Mouse (Mus musculus) heart, postnatal 10 days (tissue): Measurements from ENCODE around the gene Frmpd2. TPM values are rescaled to one million over a fixed set of nuclear protein-coding genes. Genes with fewer than 3 reads are reported as not detected.

Source experiments
- DNase-seq, 2 experiments: peaks; one replicate each; pipeline ENCODE4 v3.0.0; 2021
- intact Hi-C: fragments of 180-260 bp; cut with DNase I; formaldehyde crosslinking; loops from one replicate; pipeline ENCODE4 v1.15.1; 2025
- total RNA-seq, 2 experiments: library from RNA; stranded (reverse); gene quantifications; 2 replicates each; pipeline ENCODE4 v1.2.3; 2021

Frmpd2 gene
- total RNA-seq, 2 experiments from 2014 or later, result not detected

- no peak for DNase-seq
- intact Hi-C loops, result no loop called here
Observed at GRCm38 (mm10) chr14:33506696-33507095, 35.2 kb downstream of the Frmpd2 start.

- no peak for DNase-seq
- intact Hi-C loops, result no loop called here
Observed at GRCm38 (mm10) chr14:33508660-33509059, 37.2 kb downstream of the Frmpd2 start.

GRCm38 (mm10) chr14:33513877-33514276, 42.4 kb downstream of the Frmpd2 start:
- intact Hi-C loops, result no loop called here
- DNase-seq, result no peak

DNA sequence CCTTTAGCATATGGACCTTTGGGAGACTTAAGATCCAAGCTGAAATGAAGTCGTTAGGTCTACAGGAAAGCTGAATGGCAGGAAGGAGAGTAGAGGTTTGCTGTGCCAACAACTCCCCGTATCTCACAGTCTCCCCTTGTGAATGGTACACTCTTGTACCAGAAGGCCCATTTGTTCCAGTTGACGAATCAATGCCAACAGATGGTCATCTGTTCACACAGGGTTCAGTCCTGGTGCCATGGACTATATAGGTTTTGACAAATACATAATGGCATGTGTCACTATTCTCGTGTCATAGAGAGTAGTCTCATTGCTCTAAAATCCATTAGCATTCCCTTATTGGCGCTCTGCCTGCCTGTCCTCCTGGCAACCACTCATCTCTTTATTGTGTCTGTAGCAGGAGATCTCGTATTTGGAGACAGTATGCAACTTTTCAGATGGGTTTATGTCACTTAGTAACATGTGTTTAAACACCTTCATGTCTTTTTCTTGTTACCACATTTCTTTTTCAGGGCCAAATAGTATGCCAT, 43.3 kb downstream of the Frmpd2 start:
- intact Hi-C loops, result no loop called here
- no peak for DNase-seq

- intact Hi-C loops, result no loop called here
- no peak for DNase-seq
Observed at GRCm38 (mm10) chr14:33521538-33521937, 50.0 kb downstream of the Frmpd2 start.

DNA sequence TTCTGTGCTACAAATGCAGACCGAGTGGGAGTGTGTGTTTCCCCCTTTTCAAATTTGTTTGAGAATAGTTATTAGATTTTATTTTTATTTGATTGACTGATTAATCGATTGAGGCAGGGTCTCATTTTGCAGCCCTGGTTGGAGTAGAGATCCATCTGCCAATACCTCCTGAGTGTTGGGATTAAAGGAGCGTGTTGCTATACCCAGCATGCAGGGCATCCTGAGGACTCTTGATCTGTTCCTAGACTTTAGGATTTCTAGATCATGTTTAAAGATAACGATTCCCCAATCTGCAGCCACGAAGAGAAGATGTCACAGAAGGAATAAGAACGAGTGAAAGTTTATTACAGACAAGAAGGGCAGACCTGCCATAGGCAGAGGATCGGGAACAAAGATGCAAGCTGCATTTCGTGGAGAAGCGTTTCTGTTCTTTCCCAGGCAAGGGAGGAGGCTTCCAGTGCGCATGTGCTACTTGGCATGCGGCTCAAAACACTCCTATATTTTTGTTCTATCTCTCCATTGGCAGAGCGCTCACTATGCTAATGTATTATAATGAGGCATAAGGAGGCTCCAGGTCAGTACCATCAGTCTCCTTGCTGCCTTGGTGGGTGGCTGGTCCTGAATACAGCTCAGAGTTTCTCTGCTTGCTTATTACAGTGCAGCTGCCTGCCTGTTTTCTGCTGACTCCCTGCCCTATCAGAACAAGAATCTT, 53.9 kb downstream of the Frmpd2 start:
- DNase-seq, result no peak
- intact Hi-C loops, result no loop called here

- intact Hi-C loops, result no loop called here
- peak in 1 of 2 experiments; percentile 9 for DNase-seq
Observed at GRCm38 (mm10) chr14:33526621-33527020, 55.1 kb downstream of the Frmpd2 start.

GRCm38 (mm10) chr14:33527938-33528337, 56.4 kb downstream of the Frmpd2 start:
- intact Hi-C loops, result no loop called here
- no peak for DNase-seq

DNA sequence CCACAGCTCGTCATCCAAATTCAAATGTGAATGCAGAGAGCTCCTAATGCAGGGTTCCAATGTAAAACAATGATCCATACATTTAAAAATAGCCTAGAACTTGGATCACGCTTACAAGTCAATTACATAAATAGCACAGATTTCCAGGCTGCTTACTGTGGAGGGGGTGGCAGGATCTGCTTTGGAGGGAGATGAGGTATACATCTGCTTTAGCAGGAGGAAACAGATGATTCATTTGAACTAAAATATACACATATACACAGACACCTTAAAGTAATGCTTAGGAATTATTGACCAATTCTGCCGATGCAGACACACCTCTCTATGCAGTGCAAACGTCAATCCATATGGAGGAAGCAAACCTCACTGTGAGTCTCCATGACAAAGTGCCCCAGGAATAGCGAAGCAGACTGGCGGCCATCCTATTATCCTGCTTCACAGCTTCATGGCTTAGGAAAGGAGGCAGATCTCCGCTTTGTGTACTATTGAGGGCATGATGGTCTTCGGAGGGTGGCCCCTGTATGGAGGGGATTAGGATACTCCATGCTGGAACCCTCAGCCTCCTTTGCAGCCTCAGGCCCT, 59.9 kb downstream of the Frmpd2 start:
- intact Hi-C loops, result no loop called here
- no peak for DNase-seq

DNA sequence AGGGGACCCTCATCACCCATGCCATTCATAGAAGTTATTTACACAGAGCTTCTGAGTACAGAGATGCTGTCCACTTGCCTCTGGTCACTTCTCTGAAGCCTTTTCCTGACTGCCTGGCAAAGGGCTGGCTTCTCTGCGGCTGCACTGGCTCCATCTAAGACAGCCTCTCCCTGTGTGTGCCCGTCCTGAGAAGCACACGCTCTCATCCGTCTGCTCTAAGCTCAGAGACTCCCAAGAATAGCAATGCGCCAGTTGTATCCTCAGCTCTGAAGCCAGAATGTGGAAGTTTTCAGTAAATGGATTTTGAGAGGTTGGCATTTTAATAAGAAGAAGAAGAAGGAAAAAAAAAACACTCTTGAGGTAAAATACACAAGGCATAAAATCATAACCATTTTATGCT, 61.3 kb downstream of the Frmpd2 start:
- no peak for DNase-seq
- intact Hi-C loops, result no loop called here

- peak; percentile 4 to 9 for DNase-seq
- intact Hi-C loops, result no loop called here
Observed at GRCm38 (mm10) chr14:33533516-33533915, 62.0 kb downstream of the Frmpd2 start.

DNA sequence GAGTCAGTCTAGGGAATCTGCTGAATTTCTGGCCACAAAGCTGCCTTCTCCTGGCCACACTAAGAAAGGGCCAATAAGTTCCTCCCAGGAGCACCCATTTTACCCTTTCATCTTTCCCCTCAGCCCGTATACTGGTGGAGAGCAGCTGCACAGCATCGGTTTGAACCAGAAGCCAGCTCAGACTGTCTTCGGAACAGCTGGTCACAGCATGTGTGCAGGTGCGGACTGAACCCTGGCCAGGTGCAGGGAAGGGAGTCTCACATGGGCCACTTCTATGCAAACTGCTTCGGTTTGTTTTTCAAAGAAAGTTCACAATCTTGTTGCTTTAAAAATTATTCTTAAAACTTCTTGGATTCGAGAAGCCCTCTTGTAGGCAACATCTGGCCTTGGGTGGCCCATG, 63.8 kb downstream of the Frmpd2 start:
- intact Hi-C loops, result no loop called here
- no peak for DNase-seq

- no peak for DNase-seq
- intact Hi-C loops, result no loop called here
Observed at GRCm38 (mm10) chr14:33539559-33540167, 68.2 kb downstream of the Frmpd2 start.

GRCm38 (mm10) chr14:33545565-33546143, 74.2 kb downstream of the Frmpd2 start:
- no peak for DNase-seq
- intact Hi-C loops, result no loop called here

DNA sequence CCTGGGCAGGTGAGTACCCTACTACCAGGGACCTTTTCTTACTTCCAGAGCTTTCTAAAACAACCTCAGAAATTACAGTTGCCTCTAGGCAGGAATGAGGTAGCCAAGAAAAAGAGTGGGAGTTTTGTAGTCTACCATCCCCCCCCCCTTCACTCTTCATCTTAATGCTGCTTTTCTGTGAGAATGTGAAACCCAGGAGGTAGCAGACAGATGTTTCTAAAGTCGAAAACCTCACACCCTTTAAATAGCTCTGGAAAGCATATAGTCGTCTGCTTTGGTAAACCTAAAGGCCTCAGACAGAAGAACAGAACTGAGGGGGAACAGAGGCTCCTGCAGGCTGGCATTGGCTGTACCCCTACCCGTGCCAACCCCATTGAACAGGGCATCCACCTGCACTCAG, 77.2 kb downstream of the Frmpd2 start:
- no peak for DNase-seq
- intact Hi-C loops, result no loop called here

- no peak for DNase-seq
- intact Hi-C loops, result no loop called here
Observed at GRCm38 (mm10) chr14:33549856-33550255, 78.4 kb downstream of the Frmpd2 start.

GRCm38 (mm10) chr14:33570737-33571136, 99.2 kb downstream of the Frmpd2 start:
- no peak for DNase-seq
- intact Hi-C loops, result no loop called here

GRCm38 (mm10) chr14:33573643-33574042, 102.1 kb downstream of the Frmpd2 start:
- no peak for DNase-seq
- intact Hi-C loops, result no loop called here

GRCm38 (mm10) chr14:33579771-33580484, 108.4 kb downstream of the Frmpd2 start:
- intact Hi-C loops, result no loop called here
- no peak for DNase-seq

DNA sequence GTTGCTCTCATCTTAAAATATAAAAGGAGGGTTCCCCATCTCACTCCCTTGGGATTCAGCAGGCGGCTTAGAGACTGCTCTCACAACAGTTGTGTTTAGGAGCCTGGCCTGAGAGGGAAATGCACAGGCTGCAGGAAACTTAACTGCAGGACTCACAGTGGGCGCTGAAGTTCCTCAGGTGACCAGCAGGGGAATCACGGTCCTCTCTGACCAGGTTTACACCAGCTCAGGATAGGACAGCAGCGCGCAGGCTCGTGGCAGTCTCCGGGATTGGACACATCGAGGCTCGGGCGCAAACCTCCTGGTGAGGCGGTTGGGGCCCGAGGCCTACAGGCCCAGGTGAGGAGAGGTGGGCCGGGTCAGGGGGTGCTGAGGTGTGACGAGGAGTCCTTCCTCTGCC, 117.5 kb downstream of the Frmpd2 start, which contains the start of gene Ptpn20:
Ptpn20 (plus strand) TSS at position 257 of the 400 bp plus-strand sequence.
- peak in 1 of 2 experiments; percentile 3 for DNase-seq
- intact Hi-C loops, result no loop called here
